Mouse (Mus musculus) kidney, adult 2 months (tissue): Measurements from ENCODE around the gene Tbxas1. TPM values are rescaled to one million over a fixed set of nuclear protein-coding genes. Genes with fewer than 3 reads are reported as not detected.
A peak's percentile ranks its signal among the peaks of the same experiment; 100 is the strongest.

Experiments used
- DNase-seq: peaks from one replicate; pipeline ENCODE4 v3.0.0; 2021
- H3K27ac ChIP-seq: fragments of 200-500 bp; 2 replicates; pipeline ENCODE4 v1.5.1; 2012; ENCODE audit warnings: low read depth, low read length, control low read depth, inconsistent platforms; ENCODE audit not compliant: insufficient read depth
- H3K27me3 ChIP-seq: fragments of 200-500 bp; replicated peaks from 2 replicates; pipeline ENCODE4 v1.6.1; 2012; ENCODE audit warnings: mild to moderate bottlenecking, moderate library complexity, low read length, inconsistent platforms; ENCODE audit not compliant: control insufficient read depth, insufficient read depth
- H3K36me3 ChIP-seq: fragments of 200-500 bp; 2 replicates; pipeline ENCODE4 v1.6.1; 2012; ENCODE audit warnings: mild to moderate bottlenecking, moderate library complexity, low read length, inconsistent platforms; ENCODE audit not compliant: control insufficient read depth, insufficient read depth
- H3K4me1 ChIP-seq: fragments of 200-500 bp; 2 replicates; pipeline ENCODE4 v1.6.1; 2011; ENCODE audit warnings: low read length; ENCODE audit not compliant: control insufficient read depth, insufficient read depth
- H3K4me3 ChIP-seq: fragments of 200-500 bp; 2 replicates; pipeline ENCODE4 v1.5.1; 2011; ENCODE audit warnings: mild to moderate bottlenecking, low read depth, low read length, control low read depth; ENCODE audit not compliant: insufficient read depth
- CTCF ChIP-seq: fragments of 200-500 bp; conservative IDR thresholded peaks from 2 replicates; pipeline ENCODE4 v1.5.1; 2011; ENCODE audit warnings: low read depth, mild to moderate bottlenecking, control low read depth, low read length, moderate library complexity, mixed read lengths; ENCODE audit not compliant: insufficient read depth, insufficient read length
- POLR2A ChIP-seq: fragments of 200-500 bp; IDR thresholded peaks from one replicate; pipeline ENCODE4 v1.6.1; 2011; ENCODE audit warnings: low read depth, low read length, control low read depth
- WGBS: fragments of 180-500 bp; shearing (Covaris S2); methylation state at CpG from one replicate; pipeline ENCODE4 v1.1.7; 2018; 5-methylcytosine and 5-hydroxymethylcytosine counted together
- polyA plus RNA-seq: library from polyadenylated mRNA; depleted of rRNA; stranded (reverse); fragments of >200 nt; gene quantifications from 2 replicates; pipeline ENCODE4 v1.2.3, GENCODE M21; 2012

Gene Tbxas1
- polyA plus RNA-seq, 1 experiment = 19.5 TPM

DNA sequence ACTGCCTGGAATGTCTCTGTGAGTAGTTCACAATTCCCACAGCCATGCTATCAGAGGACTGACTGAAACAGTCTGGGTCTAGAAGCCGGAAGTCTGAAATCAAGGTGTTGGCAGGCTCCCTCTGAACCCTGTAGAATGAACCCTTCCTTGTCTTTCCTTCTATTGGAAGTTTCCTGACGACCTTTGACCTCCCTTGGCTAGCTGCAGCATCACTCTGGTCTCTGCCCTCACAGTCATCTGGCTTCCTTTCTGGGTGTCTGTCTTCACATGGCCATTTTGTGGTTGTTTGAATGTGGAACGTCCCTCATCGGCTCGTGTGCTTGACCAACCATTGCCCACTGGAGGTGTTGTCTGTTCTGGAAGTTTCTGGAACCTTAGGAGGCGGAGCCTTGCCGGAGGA, 69.6 kb downstream of the Tbxas1 start:
- no peak for TF ChIP-seq POLR2A
- no peak for TF ChIP-seq CTCF
- Histone ChIP-seq H3K4me1 (no peaks in the 10 kb centered on the region), H3K36me3 (no peaks in the 10 kb centered on the region), H3K4me3 (no peak overlapping the region), H3K27me3 (no peaks in the 10 kb centered on the region), H3K27ac (no peak overlapping the region)
- peak; percentile 77 for DNase-seq
- WGBS = 72% methylated on average over 7 of the region's 7 CpGs

DNA sequence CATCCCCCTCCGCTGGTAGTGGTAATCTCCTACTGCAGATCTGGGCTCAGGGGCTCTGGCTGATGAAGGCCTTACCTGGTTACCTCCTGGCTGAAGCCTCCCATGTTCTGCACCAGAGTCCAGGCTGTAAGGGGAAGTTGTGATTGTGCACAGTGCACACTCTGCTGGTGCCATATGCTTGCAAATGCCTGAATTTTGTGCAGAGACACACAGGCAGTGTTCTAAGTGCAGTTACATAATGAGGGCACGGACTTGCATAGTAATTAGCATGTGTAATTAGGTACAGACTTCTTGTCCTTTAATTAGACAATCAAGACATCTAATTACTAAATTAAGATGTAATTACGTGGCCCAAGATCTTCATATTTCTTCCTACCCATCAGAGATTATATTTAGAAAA, 70.5 kb downstream of the Tbxas1 start:
- 83% methylated on average over 3 of the region's 3 CpGs for WGBS
- TF ChIP-seq CTCF = no peak
- TF ChIP-seq POLR2A = no peak
- Histone ChIP-seq H3K36me3 (no peaks in the 10 kb centered on the region), H3K27me3 (no peaks in the 10 kb centered on the region), H3K4me3 (no peak overlapping the region), H3K27ac (no peak overlapping the region), H3K4me1 (no peaks in the 10 kb centered on the region)
- DNase-seq = peak; percentile 25

DNA sequence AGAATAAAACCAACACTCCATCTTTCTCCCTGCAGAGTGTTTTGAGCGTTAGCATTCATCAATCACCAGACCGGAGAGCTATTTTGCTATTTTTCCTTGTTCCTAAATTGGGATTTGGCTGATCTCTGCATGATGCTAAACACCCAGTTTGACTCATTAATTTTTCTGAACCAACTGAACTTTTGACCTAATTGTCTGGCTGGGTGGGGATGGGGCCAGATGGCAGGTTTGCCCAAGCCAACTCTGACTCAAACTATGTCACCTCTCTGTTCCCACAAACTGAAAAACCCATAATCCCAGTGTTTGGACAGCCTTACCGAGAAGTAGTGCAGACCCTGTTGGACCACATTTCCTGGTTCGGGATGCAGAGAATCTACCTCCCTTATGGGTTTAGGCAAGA, 72.1 kb downstream of the Tbxas1 start:
- 70% methylated on average over 4 of the region's 4 CpGs for WGBS
- H3K4me3 ChIP-seq = no peak overlapping the region
- DNase-seq = peak; percentile 73
- no peaks in the 10 kb centered on the region for H3K27me3 ChIP-seq
- no peaks in the 10 kb centered on the region for H3K36me3 ChIP-seq
- peak overlapping the region; percentile 51; the same call in 1 of the 2 replicates for H3K27ac ChIP-seq
- no peaks in the 10 kb centered on the region for H3K4me1 ChIP-seq
- TF ChIP-seq POLR2A (no peak), CTCF (no peak)

DNA sequence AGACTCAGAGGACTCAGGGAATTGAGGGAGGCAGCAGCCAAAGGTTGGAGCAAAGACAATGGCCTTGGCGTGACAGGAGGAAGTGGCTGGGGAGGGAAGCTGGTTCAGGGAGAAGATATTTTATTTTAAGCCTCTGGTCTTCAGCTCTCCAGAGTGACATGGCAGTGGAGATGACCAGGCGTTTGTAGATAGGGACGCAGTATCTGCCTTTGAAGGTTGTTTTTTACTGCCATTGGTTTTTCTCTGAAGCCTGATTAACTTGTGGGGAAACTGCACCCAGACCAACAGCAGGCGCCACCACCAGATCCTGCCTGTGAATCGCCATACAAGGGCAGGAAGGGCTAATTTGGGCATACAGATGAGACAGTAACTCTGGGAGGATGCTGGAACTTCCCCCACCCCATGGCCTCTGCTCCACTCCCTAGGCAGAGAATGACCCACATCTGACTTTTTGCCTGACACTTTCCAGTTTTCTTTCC, 74.5 kb downstream of the Tbxas1 start:
- WGBS = 49% methylated on average over 5 of the region's 5 CpGs
- TF ChIP-seq POLR2A = no peak
- TF ChIP-seq CTCF = no peak
- no peak overlapping the region for H3K4me3 ChIP-seq
- H3K27ac ChIP-seq = peak overlapping the region; percentile 58
- H3K27me3 ChIP-seq = no peaks in the 10 kb centered on the region
- peak; percentile 76 for DNase-seq
- no peaks in the 10 kb centered on the region for H3K36me3 ChIP-seq
- H3K4me1 ChIP-seq = no peaks in the 10 kb centered on the region

DNA sequence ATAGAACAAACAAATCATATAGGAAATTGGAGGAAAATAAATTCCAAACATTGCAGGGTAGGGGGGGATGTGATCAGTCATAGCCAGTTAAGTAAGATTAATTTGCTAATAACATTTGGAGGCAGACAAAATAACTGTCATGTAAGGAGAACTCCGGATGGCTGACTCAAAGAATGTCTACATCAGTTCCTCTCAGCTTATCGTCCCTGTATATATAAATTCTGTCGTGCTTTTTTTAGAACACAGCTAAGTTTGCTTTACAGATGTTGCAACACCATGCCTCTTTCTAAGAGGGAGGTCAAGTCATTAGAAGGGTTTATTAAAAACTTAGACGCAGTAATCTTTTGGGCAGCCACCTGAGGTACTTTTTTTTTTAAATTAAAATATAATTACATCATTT, 75.1 kb downstream of the Tbxas1 start:
- TF ChIP-seq CTCF (no peak), POLR2A (no peak)
- Histone ChIP-seq H3K4me1 (no peaks in the 10 kb centered on the region), H3K36me3 (no peaks in the 10 kb centered on the region), H3K27me3 (no peaks in the 10 kb centered on the region), H3K27ac (0 out of 2 replicates have a peak overlapping the region, but pooled peaks have one; percentile 0), H3K4me3 (no peak overlapping the region)
- no peak for DNase-seq
- 49% methylated on average over 4 of the region's 4 CpGs for WGBS

DNA sequence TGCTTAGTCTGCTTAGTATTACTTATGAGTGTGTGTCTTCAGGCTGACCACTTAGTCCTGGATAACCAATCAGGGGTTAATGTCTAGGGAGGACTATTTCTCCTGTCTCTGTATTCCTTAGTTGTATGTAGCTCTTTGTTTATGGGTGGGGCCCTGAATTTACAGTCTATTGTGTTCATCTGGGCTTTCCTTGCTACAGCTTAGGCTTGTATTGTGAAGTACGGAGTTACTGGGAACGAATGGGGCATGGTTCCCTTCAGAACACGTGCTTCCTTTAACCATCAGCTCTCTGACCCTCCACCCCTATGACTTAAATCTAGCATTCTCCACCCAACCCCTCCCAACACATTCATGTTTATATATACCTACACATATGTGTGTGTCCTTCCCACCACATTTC, 75.6 kb downstream of the Tbxas1 start:
- Histone ChIP-seq H3K27ac (0 out of 2 replicates have a peak overlapping the region, but pooled peaks have one; percentile 52), H3K27me3 (no peaks in the 10 kb centered on the region), H3K4me3 (no peak overlapping the region), H3K36me3 (no peaks in the 10 kb centered on the region), H3K4me1 (no peaks in the 10 kb centered on the region)
- no peak for DNase-seq
- WGBS = 68% methylated on average over 3 of the region's 3 CpGs
- TF ChIP-seq CTCF (no peak), POLR2A (no peak)

DNA sequence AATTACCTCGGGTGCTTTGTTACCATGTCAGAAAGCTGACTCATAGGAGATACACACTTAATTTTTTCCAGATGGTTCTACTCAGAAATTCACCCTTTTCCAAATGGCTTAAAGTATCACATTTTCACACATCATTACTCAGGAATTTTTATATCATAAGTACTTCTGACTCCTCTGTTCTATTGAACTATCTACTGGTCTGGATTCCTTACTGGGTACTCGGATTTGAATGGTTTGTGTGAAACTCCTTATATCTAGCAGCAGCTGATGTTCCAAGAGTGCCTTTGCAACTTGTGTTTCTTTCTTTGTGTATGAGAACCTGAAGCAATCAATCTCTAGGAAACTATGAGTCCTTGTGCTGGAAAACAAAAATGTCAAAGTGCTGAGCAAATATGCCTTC, 81.4 kb downstream of the Tbxas1 start:
- no peak for DNase-seq
- TF ChIP-seq CTCF (no peak), POLR2A (no peak)
- Histone ChIP-seq H3K4me1 (peaks cover 12% of the 10 kb centered on the region), H3K27ac (no peak overlapping the region), H3K27me3 (no peaks in the 10 kb centered on the region), H3K4me3 (no peak overlapping the region), H3K36me3 (no peaks in the 10 kb centered on the region)
- WGBS = 78% methylated on average over 2 of the region's 2 CpGs

DNA sequence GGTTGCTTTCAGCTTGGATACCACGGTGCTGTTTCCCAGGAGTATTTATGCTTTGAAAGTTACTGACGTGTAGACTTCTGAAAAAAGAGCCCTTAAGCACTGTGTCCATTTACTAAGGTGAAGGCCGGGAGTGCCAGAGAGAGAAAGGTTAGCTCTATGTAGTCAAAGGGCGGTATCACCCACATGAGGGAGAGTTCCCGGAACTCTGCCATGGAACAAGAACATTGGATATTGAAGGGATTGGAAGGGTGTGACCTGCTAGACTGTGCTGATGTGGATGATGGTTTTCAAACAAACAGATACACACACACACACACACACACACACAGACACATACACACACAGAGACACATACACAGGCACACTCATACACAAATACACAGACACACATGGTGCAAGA, 82.0 kb downstream of the Tbxas1 start:
- DNase-seq = no peak
- peaks cover 12% of the 10 kb centered on the region for H3K4me1 ChIP-seq
- 71% methylated on average over 5 of the region's 5 CpGs for WGBS
- H3K27me3 ChIP-seq = no peaks in the 10 kb centered on the region
- H3K4me3 ChIP-seq = no peak overlapping the region
- TF ChIP-seq CTCF (no peak), POLR2A (no peak)
- H3K36me3 ChIP-seq = no peaks in the 10 kb centered on the region
- H3K27ac ChIP-seq = no peak overlapping the region
